Mouse (Mus musculus): Measurements from ENCODE around the gene Zbtb5.

DNA sequence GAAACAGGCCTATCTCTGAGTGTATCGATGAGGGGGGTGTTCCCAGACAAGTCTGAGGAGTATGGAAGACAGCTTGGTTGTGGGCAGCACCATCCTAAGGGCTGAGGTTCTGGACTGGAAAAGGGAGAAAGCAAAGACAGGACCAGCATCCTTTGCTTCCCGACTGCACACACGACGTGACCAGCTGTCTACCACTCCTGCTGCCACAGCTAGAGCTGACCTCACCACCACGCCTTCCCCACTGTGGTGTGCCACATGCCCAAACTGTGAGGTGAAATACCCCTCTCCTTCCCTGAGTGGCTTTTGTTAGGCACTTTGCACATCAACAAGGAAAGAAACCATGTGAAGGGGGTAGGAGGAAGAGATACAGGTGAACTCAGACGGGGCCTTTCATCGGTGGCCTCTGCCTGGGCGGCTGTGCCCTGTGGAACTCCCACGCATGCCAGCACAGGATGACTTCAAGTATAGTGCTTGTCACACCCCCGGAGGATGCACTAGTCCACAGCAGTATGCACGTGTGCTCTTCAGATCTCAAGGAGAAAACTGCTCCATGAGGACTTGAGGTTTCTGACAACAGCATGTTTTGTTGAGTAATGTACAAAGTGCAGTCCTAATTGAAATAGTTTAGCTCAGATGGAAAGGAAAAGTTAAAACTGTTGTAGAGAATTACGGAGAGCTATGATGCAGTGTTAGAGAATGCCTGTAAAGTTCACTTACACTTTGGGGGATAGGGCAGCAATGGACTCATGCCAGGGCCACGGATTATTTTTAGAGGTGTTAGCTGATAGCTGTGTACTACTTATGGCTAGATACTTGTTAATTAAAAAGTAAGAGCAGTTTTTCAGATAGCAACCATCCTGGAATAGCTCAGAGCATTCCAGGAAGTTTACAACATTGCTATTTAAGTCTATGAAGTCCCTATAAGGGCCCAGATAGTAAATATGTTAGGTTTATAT is 25.5 kb upstream of the Zbtb5 start:
- no peak for TF ChIP-seq POLR2A (IDR thresholded peaks at IDR 0.05; ENCODE audit: extremely low read depth, insufficient read depth, low read length)
- no peak for TF ChIP-seq CTCF (IDR thresholded peaks at IDR 0.05; ENCODE audit: low read depth, low read length)

All from liver, adult 2 months (tissue).